Mouse (Mus musculus) layer of hippocampus, adult 18-20 months (tissue): ENCODE results near the gene Arhgef11. TPM values are rescaled to one million over a fixed set of nuclear protein-coding genes. Genes with fewer than 3 reads are reported as not detected.
"Not testable (repeated sequence)": the region's sequence is repeated elsewhere in the genome, so short reads cannot be mapped to it uniquely, and the experiment has no call there.

Experiments
- DNase-seq, 2 experiments: peaks; one replicate each; pipeline ENCODE4 v3.0.0; 2022; ENCODE audit warnings: low spot score in 2 of 2
- long read RNA-seq: library from polyadenylated mRNA; stranded (forward); transcript quantifications from one replicate; pipeline ENCODE4 v2.0.0, GENCODE M21; 2021
- total RNA-seq, 2 experiments: library from RNA; stranded (reverse); gene quantifications; 2 replicates each; pipeline ENCODE4 v1.2.3; 2021

Arhgef11 gene
- 10 to 100 TPM; 59.9 to 60.5 TPM for total RNA-seq
- long read RNA-seq, full-length matches to known transcripts, result 10 of 53 reads
- long read RNA-seq, partial matches to known transcripts, result 22 of 53 reads
- long read RNA-seq, other reads (novel, unspliced or antisense), result 21 of 53 reads

GRCm38 (mm10) chr3:87616957-87617810 is at the start of gene Arhgef11:
Gene Arhgef11, plus strand, starts transcription at chr3:87617559.
- peak in 1 of 2 experiments; percentile 65 for DNase-seq

GRCm38 (mm10) chr3:87568681-87569080 is 48.7 kb upstream of the Arhgef11 start:
- no peak for DNase-seq

GRCm38 (mm10) chr3:87575766-87576165 is 41.6 kb upstream of the Arhgef11 start:
- no peak for DNase-seq

GRCm38 (mm10) chr3:87582259-87582658 is 35.1 kb upstream of the Arhgef11 start:
- DNase-seq, result no peak

GRCm38 (mm10) chr3:87593793-87594192 is 23.6 kb upstream of the Arhgef11 start:
- no peak for DNase-seq

GRCm38 (mm10) chr3:87595328-87595727 is 22.0 kb upstream of the Arhgef11 start:
- DNase-seq, result not testable (repeated sequence)

GRCm38 (mm10) chr3:87601077-87601476 is 16.3 kb upstream of the Arhgef11 start:
- not testable (repeated sequence) for DNase-seq

- no peak for DNase-seq
Observed at GRCm38 (mm10) chr3:87616354-87616753, 1.0 kb upstream of the Arhgef11 start.

GRCm38 (mm10) chr3:87617811-87618130 is 412 bp downstream of the Arhgef11 start:
- DNase-seq, result no peak

- DNase-seq, result no peak
Observed at GRCm38 (mm10) chr3:87618240-87618639, 881 bp downstream of the Arhgef11 start.

- DNase-seq, result peak in 1 of 2 experiments; percentile 17
Observed at GRCm38 (mm10) chr3:87618981-87619710, 1.8 kb downstream of the Arhgef11 start.

- DNase-seq, result no peak
Observed at GRCm38 (mm10) chr3:87620218-87620891, 3.0 kb downstream of the Arhgef11 start.

GRCm38 (mm10) chr3:87624899-87625298 is 7.5 kb downstream of the Arhgef11 start:
- no peak for DNase-seq

GRCm38 (mm10) chr3:87630899-87631298 is 13.5 kb downstream of the Arhgef11 start:
- DNase-seq, result peak in 1 of 2 experiments; percentile 19

GRCm38 (mm10) chr3:87631408-87631807 is 14.0 kb downstream of the Arhgef11 start:
- no peak for DNase-seq

GRCm38 (mm10) chr3:87635514-87635913 is 18.2 kb downstream of the Arhgef11 start:
- DNase-seq, result no peak

- DNase-seq, result no peak
Observed at GRCm38 (mm10) chr3:87643453-87643852, 26.1 kb downstream of the Arhgef11 start.

- DNase-seq, result no peak
Observed at GRCm38 (mm10) chr3:87646174-87646573, 28.8 kb downstream of the Arhgef11 start.

GRCm38 (mm10) chr3:87649063-87649462 is 31.7 kb downstream of the Arhgef11 start:
- DNase-seq, result no peak

- no peak for DNase-seq
Observed at GRCm38 (mm10) chr3:87658348-87658747, 41.0 kb downstream of the Arhgef11 start.

GRCm38 (mm10) chr3:87659692-87660429 is 42.5 kb downstream of the Arhgef11 start:
- DNase-seq, result peak in 1 of 2 experiments; percentile 24
